Mouse (Mus musculus) lung, embryonic 14.5 days (tissue): Measurements from ENCODE around the gene Sectm1b. TPM values are rescaled to one million over a fixed set of nuclear protein-coding genes. Genes with fewer than 3 reads are reported as not detected.
"Not testable (repeated sequence)": the region's sequence is repeated elsewhere in the genome, so short reads cannot be mapped to it uniquely, and the experiment has no call there.

Experiments
- ATAC-seq: fragments of 200-750 bp; cut with Nextera tagmentation; 2 replicates; pipeline ENCODE4 v1.8.0; 2017; ENCODE audit warnings: mild to moderate bottlenecking, moderate TSS enrichment, moderate library complexity; ENCODE audit not compliant: insufficient read depth
- DNase-seq: peaks from one replicate; pipeline ENCODE4 v3.0.0-alpha.2; 2015
- H3K27ac ChIP-seq: fragments of 300-500 bp; sonication (generic); 2 replicates; pipeline ENCODE4 v1.5.1; 2014; ENCODE audit warnings: low read depth, mild to moderate bottlenecking, moderate library complexity
- H3K27me3 ChIP-seq: fragments of 300-500 bp; sonication (generic); 2 replicates; pipeline ENCODE4 v1.6.1; 2014; ENCODE audit warnings: low read length, control low read depth; ENCODE audit not compliant: insufficient read depth
- H3K36me3 ChIP-seq: fragments of 300-500 bp; sonication (generic); 2 replicates; pipeline ENCODE4 v1.6.1; 2014; ENCODE audit warnings: control low read depth; ENCODE audit not compliant: insufficient read depth
- H3K4me1 ChIP-seq: fragments of 300-500 bp; sonication (generic); 2 replicates; pipeline ENCODE4 v1.6.1; 2014; ENCODE audit warnings: antibody characterized with exemption, control low read depth; ENCODE audit not compliant: insufficient read depth
- H3K4me2 ChIP-seq: fragments of 300-500 bp; sonication (generic); 2 replicates; pipeline ENCODE4 v1.6.1; 2014; ENCODE audit warnings: mild to moderate bottlenecking
- H3K4me3 ChIP-seq: fragments of 300-500 bp; sonication (generic); 2 replicates; pipeline ENCODE4 v1.5.1; 2014; ENCODE audit warnings: low read depth, low read length
- H3K9ac ChIP-seq: fragments of 300-500 bp; sonication (generic); 2 replicates; pipeline ENCODE4 v1.6.1; 2014
- H3K9me3 ChIP-seq: fragments of 300-500 bp; sonication (generic); 2 replicates; pipeline ENCODE4 v1.6.1; 2016; ENCODE audit warnings: low read depth, low read length, control low read depth
- CTCF ChIP-seq: IDR thresholded peaks from 2 replicates; pipeline ENCODE4 v1.5.1; 2016; ENCODE audit warnings: antibody characterized with exemption, low read depth
- WGBS: fragments of 180-500 bp; shearing (Covaris S2); extraction: QIAGEN DNeasy Blood & Tissue Kit; methylation state at CpG from one replicate; pipeline ENCODE4 v1.1.7; 2014; 5-methylcytosine and 5-hydroxymethylcytosine counted together
- polyA plus RNA-seq: library from polyadenylated mRNA; unstranded; fragments of >200 nt; fragmentation: Nextera tagmentation; extraction: Ambion mirVana; gene quantifications from 2 replicates; pipeline ENCODE4 v1.2.1, GENCODE M21; 2014

The Sectm1b gene
- polyA plus RNA-seq, 1 experiment from 2014 or later, result not detected

- Histone ChIP-seq H3K4me3 (no peak overlapping the region), H3K4me1 (no peaks in the 10 kb centered on the region), H3K27ac (0 out of 2 replicates have a peak overlapping the region, but pooled peaks have one; percentile 15), H3K9me3 (no peaks in the 10 kb centered on the region), H3K27me3 (no peaks in the 10 kb centered on the region), H3K9ac (no peak overlapping the region), H3K36me3 (no peaks in the 10 kb centered on the region), H3K4me2 (no peak overlapping the region)
- 35% methylated on average over 4 of the region's 4 CpGs for WGBS
- ATAC-seq, result no peak
- no peak for TF ChIP-seq CTCF
- no peak for DNase-seq
These were observed 22.9 kb upstream of the Sectm1b start for GRCm38 (mm10) chr11:121086296-121086695.

GRCm38 (mm10) chr11:121085181-121085580 is 21.8 kb upstream of the Sectm1b start:
- no peaks in the 10 kb centered on the region for H3K36me3 ChIP-seq
- 45% methylated on average over 5 of the region's 5 CpGs for WGBS
- H3K9ac ChIP-seq, result no peak overlapping the region
- no peak overlapping the region for H3K27ac ChIP-seq
- H3K4me3 ChIP-seq, result no peak overlapping the region
- no peak for TF ChIP-seq CTCF
- no peak for ATAC-seq
- no peak for DNase-seq
- no peaks in the 10 kb centered on the region for H3K27me3 ChIP-seq
- no peaks in the 10 kb centered on the region for H3K9me3 ChIP-seq
- no peaks in the 10 kb centered on the region for H3K4me1 ChIP-seq
- no peak overlapping the region for H3K4me2 ChIP-seq

- no peak overlapping the region for H3K4me2 ChIP-seq
- no peak for TF ChIP-seq CTCF
- H3K9me3 ChIP-seq, result no peaks in the 10 kb centered on the region
- no peaks in the 10 kb centered on the region for H3K4me1 ChIP-seq
- peak; percentile 39 for DNase-seq
- WGBS, result 51% methylated on average over 6 of the region's 6 CpGs
- no peaks in the 10 kb centered on the region for H3K27me3 ChIP-seq
- no peak for ATAC-seq
- no peak overlapping the region for H3K4me3 ChIP-seq
- H3K9ac ChIP-seq, result no peak overlapping the region
- H3K27ac ChIP-seq, result no peak overlapping the region
- H3K36me3 ChIP-seq, result no peaks in the 10 kb centered on the region
These were observed 19.6 kb upstream of the Sectm1b start for GRCm38 (mm10) chr11:121082857-121083500.

- no peak overlapping the region for H3K4me3 ChIP-seq
- no peak for DNase-seq
- no peaks in the 10 kb centered on the region for H3K36me3 ChIP-seq
- no peak overlapping the region for H3K27ac ChIP-seq
- H3K9me3 ChIP-seq, result no peaks in the 10 kb centered on the region
- no peak for ATAC-seq
- H3K9ac ChIP-seq, result no peak overlapping the region
- no peak for TF ChIP-seq CTCF
- H3K27me3 ChIP-seq, result no peaks in the 10 kb centered on the region
- 79% methylated on average over 3 of the region's 3 CpGs for WGBS
- no peaks in the 10 kb centered on the region for H3K4me1 ChIP-seq
- H3K4me2 ChIP-seq, result no peak overlapping the region
These were observed 18.9 kb upstream of the Sectm1b start for GRCm38 (mm10) chr11:121082250-121082649.

- Histone ChIP-seq H3K4me1 (no peaks in the 10 kb centered on the region), H3K27ac (no peak within 1 kb of the TSS), H3K27me3 (no peaks in the 10 kb centered on the region), H3K9ac (no peak within 1 kb of the TSS), H3K4me2 (no peak within 1 kb of the TSS), H3K9me3 (no peaks in the 10 kb centered on the region), H3K4me3 (no peak within 1 kb of the TSS), H3K36me3 (no peaks in the 10 kb centered on the region)
- DNase-seq (no peak), ATAC-seq (no peak)
- WGBS, result 65% methylated on average over 3 of the region's 3 CpGs
- TF ChIP-seq CTCF, result no peak
These were observed 17.8 kb upstream of the Sectm1b start, which contains the start of gene Sectm1a for GRCm38 (mm10) chr11:121081120-121081519. Gene Sectm1a (minus strand): TSS chr11:121081220.

- Histone ChIP-seq H3K9me3 (no peaks in the 10 kb centered on the region), H3K27me3 (no peaks in the 10 kb centered on the region), H3K4me1 (no peaks in the 10 kb centered on the region), H3K4me2 (no peak overlapping the region), H3K4me3 (no peak overlapping the region), H3K9ac (no peak overlapping the region), H3K27ac (no peak overlapping the region), H3K36me3 (no peaks in the 10 kb centered on the region)
- DNase-seq (no peak), ATAC-seq (no peak)
- WGBS, result 91% methylated on average over 8 of the region's 8 CpGs
- no peak for TF ChIP-seq CTCF
These were observed 17.0 kb upstream of the Sectm1b start for GRCm38 (mm10) chr11:121080330-121080729.

GRCm38 (mm10) chr11:121075655-121076054 is 12.3 kb upstream of the Sectm1b start:
- no peak for ATAC-seq
- no peak for TF ChIP-seq CTCF
- no peak overlapping the region for H3K27ac ChIP-seq
- DNase-seq, result no peak
- no peaks in the 10 kb centered on the region for H3K4me1 ChIP-seq
- no peak overlapping the region for H3K9ac ChIP-seq
- H3K36me3 ChIP-seq, result no peaks in the 10 kb centered on the region
- H3K9me3 ChIP-seq, result no peaks in the 10 kb centered on the region
- no peak overlapping the region for H3K4me3 ChIP-seq
- no peaks in the 10 kb centered on the region for H3K27me3 ChIP-seq
- H3K4me2 ChIP-seq, result no peak overlapping the region
- 67% methylated on average over 5 of the region's 5 CpGs for WGBS

- not testable (repeated sequence) for H3K27me3 ChIP-seq, H3K4me1 ChIP-seq, H3K9ac ChIP-seq, DNase-seq, H3K36me3 ChIP-seq, ATAC-seq, H3K4me3 ChIP-seq, H3K27ac ChIP-seq, H3K9me3 ChIP-seq, H3K4me2 ChIP-seq
- 92% methylated on average over 11 of the region's 16 CpGs for WGBS
These were observed 6.3 kb upstream of the Sectm1b start for GRCm38 (mm10) chr11:121069662-121070061.
